Mouse (Mus musculus) ZHBTc4 (cell line): ENCODE measurements at regions not wholly inside any gene's neighbourhood (a gene's known extent, or its start where the extent isn't known, plus 50 kb on each side); places are given as distances from the start of the nearest gene placed in this dataset.

ENCODE experiments used
- DNase-seq: peaks from one replicate; pipeline ENCODE4 v3.0.0-alpha.2; 2011; ENCODE audit warnings: low read depth, low spot score

DNA sequence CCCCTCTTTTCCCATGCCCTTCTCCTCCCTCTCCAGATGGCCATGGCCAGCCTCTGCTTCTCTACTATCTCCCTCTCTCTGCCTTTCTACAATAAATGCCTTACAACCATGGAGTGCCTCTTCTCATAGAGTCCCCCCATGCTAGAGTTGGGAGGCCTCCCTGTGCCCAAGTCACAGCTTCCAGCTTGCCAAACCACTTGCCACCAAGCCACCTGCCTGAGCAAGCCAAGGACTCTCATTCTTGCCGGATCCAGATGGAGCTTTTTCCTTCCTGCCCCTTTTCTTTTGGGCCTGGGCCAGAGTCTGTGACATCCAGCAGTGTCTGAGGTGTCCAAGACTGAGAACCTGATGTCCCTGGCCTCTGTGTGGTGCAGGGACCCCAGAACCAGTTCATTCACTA is 367.4 kb upstream of the Arhgap42 start:
- no peak for DNase-seq

DNA sequence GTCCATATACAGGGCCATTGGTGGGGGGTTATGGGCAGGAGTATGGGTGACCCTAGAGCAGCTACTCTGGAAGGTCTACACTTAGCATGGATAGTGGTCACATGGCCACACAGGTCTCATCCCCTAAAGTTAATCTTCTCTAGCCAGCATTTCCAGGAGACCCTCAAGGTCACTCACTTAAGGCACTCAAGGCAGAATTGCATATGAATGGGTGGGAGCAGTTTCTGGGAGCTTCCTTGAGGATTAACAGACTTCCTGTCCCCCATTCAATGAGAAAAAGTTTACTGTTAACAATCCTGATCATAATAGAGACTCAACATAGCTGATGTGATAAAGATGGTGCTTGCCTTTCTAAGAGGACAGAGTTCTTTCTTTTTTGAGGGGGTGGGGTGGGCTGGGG is 352.4 kb upstream of the Arhgap42 start:
- peak; percentile 32 for DNase-seq

DNA sequence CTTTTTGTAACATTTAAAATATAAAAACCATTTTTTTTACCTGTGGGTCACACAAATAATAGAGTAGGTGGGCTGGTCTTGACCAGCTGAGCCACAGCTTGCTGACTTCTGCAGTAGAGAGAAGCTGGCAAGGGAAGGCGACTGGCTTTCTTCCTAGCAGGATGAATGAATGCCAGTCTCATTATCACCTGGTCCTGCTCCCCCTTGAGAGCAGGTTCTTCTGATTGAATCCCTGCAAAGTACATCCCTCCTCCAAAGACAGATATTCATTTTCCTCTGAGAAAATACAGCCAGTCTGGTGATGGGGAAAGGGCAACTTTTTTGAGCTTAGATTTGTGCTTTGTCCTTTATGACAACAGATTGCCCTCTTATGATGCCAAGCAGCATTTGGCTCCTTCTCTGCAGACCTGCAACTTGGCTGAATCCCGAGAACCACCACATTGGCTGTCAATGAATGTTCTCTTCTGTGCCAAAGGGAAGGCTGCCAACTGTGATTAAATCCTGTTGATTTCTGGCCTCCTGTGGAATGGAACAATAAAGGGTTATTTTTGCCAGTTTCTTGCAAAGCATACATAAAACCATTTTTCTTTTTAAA is 344.2 kb upstream of the Arhgap42 start:
- DNase-seq, result no peak

DNA sequence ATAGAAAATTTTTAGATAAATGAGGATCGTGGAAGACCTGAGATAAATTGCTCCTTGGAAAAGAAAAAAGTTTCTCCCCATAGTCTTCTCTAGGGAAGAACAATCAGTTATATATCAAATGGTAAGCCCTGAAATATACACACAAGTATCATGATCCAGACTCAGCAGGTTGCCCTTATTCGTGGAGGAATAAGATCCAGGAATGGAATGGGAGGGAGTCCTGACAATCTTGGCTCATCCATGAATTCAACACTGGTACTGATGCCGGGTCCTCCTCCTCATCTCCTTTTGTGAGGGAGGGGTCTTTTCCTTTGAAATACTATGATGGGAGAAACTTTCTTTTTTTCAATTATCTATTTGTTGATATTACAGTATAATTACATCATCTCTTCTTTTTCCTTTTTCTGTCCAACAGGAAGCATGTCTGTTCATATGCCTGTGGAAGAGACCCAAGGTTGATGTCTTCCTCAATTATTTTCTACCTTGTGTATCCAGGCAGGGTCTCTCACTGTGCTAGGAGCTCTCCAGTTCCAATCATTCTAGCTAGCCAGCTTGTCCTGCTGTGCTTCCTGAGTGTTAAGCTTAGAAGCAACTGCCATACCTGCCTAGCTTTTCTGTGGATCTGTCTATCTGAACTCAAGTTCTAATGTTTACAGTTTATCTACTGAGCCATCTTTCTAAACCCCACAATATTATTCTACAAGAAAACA is 343.6 kb upstream of the Arhgap42 start:
- DNase-seq, result no peak

DNA sequence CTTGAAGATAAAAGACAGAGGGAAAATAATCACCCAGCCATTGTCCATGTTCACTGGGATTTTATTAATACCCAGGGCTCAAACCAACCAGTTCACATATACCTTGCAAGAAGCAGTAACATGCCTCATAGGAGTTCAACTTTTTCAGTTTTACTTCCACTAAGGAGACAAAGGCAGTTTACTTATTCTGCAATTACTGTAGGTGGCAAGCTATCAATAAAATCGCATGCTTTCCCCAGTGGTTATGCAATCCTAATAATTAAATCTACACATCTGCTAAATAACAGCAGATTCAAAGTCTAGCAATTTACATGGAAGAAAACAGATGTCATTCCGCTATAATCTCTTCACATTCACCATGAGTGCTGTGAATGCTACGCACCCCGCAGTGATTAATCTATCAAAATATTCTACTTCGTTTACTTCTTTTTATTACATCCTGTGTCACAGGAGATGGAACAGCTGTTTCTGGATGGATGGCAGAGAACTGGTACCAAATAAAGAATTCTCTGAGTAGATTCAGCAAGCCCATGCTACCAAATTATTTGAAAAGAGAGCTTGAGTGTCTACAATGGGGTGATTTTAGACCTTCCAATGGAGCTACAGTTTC is 329.2 kb upstream of the Arhgap42 start:
- DNase-seq, result no peak

DNA sequence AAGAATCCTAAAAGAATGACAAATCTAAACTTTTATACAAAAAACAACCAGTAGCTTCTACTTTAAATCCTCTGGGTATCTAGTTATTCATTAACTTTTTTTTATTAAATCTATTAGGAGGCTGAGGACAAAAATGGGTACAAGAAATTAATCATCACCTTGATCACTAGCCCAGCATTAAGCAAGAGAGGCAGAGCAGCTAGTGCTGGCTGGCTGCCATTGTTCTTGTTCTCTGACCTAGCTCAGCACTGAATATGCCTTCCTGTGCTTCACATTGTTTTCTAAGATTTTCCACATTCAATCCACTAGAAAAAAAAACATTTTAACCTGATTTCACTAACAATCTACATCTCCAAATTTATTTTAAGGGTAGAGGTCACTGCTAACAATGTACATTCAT is 325.6 kb upstream of the Arhgap42 start:
- no peak for DNase-seq

DNA sequence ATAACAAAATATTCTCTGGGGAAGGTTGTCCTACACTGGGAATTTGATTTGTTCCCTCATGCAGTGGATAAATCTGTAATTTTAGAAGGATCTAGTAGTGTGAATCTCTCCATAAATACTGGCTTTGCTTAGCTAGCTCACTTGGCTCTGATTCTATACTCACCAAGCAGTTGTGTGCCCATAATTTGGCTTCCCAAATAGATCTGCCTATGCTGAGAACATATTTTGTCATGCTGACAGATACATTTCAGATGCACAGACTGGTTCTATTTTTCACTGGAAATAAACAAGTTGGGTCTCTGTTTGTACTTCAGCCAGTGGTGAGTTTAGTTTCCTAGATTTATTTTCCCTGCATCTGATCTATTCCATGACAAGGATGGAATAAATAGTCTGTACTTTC is 309.8 kb upstream of the Arhgap42 start:
- no peak for DNase-seq

DNA sequence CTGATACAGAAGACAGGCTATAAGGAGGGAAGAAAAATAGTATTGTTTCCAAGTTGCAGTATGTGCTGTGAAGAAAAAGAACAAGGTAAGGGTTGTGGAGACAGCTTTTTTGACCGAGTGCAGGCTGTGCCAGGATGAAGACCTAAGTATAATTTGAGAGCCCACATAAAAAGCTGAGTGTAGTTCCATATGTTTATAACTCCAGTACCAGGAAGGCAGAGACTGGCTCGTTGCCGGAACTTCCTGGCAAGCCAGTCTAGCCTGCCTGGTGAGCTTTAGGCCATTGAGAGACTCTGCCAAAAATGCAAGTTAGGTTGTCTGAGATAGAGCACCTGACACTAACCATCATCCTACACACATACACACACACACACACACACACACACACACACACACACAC is 308.7 kb upstream of the Arhgap42 start:
- DNase-seq, result no peak

DNA sequence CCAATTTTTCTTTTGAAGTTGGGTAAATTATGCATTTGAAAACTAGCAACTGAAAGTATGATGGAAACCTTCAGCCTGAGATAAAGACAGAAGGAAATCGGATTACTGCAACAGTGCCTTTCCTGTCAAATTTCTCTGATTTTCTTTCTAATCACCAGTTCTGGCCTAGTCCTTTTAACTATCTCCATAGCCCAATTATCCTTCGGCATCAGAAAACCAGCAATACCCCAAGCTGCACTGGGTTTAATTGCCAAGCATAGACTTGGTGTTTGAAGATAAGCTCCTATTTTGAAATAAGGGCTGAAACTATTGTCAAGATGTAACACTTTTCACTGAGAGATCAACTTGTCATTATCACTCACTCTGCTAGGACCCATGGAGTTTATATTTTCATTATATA is 308.2 kb upstream of the Arhgap42 start:
- DNase-seq, result no peak

DNA sequence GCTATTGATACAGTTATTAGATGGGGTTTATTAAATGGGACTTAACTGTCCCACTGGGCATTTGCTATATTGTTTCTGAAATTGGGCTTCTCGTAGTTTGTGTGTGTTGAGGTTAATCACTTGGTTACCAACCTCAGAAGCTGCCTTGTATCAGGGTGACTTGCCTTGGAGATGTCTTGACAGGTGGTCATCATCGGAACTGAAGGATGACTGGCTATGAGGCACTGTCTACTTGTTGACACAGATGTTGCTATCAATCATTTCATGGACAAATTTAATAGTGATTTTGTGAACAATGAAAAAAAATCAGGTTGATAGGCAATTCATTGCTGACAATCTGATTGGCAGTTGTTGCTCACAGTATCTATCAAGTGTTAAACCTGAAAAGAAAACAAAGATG is 261.4 kb upstream of the Arhgap42 start:
- no peak for DNase-seq

DNA sequence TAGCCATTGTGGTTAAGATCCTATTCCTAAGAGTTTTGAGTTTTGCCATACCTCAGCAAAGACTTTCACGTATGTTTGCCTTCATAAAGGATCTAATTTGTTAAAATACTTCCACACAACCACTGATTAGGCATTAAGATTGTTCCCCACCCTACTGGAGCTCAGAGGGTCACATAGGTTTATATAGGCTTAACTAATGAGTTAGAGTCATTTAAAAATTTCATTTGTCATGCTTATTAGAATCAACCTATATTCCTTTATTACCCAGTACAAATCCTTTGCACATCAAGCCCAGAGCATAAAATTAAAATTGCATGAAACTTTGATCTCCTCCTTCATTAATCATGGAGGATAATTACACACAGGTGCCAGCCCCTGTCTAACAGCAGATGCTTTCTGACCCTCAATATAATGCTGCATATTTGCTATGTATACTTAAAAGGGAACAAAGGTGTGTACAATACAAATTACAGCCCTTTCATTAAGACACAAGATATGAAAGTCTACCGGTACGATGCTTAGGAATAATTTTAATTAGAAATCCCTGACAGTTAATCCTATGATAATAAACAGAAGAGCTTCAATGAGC is 254.8 kb upstream of the Arhgap42 start:
- DNase-seq, result no peak

DNA sequence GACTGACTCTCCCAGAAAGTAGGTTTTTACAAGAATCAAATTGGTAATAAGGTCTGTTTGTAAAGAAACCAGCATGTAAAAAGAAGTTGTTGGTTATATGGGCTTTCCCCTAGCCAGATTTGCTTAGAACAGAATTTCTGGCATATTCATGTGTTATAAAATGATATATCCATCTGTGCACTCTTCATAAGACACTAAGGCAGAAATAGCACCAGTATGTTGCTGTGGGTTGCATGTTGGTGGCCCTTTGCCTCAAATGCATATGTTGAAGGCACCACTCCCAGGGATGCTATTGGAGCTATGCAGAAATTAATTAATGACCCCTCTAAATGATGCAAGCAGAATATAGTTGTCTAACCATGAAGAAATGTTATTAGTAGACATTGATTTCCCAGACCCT is 238.2 kb upstream of the Arhgap42 start:
- DNase-seq, result no peak

DNA sequence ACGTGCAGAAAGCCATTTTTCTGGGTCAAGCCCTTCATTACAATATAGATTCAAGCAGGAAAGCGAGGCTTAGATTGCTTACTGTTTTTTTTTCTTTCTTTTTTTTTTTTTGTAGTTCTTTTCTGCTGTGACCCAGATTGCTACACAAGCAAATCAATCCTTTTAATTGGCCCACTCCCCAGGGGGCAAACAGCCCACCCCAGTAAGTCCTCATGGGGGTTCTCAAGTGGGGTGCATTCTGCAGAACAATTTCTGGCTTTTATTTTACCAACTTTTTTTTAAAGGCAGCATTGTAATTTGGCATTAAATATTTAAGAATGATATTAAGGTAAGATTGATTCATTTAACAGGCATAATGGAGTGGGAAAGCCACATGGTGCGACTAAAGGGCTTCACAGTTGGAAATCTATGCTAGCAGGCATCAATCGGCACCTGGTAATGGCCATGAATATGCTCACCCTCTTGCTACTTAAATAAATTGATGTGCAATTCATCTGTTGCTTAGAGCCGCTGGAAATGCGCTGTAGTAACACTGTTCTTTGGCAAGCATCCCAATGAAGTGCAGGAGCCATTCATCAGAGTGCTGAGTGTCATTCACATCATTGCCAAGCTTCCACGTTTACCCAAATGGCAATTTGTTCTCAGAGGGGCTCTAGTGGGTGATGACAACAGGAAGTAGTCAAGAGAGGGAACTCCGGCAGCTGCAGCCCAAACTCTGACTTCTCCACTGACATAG is 236.3 kb upstream of the Arhgap42 start:
- no peak for DNase-seq

DNA sequence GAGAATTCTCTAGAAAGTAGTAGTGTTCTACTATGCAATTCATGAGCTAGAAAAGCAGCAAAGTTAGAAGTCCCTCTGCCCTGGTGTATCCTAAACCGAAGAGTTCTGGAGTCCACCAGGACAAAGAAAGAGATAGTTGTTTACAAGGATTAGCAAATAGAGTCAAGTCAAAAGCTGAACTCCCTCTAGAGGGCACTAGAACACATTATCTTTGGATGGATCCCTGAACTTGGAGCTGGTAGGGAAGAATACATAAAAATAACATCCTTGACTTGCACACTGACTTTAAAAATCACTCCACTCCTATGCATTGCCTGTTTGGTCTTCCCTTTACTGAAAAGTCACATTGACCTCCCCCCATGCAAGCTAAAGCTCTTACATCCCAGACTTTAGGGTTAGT is 205.3 kb upstream of the Arhgap42 start:
- DNase-seq, result peak; percentile 21

DNA sequence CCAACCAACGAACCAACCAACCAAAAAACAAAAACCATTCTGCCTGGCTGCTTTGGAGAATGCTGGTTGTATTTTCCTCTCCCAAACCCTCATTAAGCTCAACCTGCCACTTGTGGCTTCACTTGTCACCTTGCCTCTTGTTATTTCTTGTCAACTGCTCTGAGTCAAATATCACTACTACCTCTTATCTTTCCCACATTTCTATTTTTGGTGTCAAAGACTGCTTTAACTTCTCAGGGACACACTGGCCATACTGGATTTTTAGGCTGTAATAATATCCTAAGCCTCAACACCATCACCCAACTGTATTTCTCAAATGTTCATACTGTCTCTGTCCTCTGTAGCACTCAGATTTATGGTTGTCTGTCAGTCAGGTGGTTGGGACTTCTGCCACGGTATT is 181.4 kb upstream of the Arhgap42 start:
- DNase-seq, result no peak

DNA sequence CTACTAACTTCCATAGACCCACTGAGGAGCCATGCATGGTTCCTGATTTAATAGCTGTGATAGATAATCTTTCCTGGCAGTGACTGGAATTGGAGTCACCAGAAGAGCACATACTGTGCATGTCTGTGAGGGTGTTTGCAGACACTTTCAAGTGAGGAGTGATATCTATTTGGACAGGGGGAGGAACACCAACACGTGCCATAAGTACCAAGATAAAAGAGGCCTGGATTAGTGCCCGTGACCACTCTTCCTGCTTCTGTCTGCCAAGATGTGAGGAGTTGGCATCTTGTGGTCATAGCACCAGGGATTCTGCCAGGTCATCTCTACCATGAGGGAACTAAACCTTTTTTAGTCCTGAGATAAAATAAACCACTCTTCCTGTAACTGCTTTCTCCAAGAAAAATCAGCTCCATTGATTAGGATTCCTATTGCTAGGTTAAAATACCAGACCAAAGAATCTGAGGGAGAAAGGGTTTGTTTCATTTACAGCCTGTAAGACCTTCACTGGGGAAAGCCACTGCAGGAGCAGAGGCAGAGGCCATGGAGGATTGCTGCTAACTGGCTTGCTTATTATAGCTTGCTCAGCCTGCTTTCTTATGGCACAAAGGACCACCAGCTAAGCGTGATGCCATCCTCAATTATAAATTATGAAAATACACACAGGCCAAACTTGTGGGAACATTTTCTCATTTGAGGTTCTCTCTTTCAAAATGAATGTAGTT is 173.7 kb upstream of the Arhgap42 start:
- no peak for DNase-seq

DNA sequence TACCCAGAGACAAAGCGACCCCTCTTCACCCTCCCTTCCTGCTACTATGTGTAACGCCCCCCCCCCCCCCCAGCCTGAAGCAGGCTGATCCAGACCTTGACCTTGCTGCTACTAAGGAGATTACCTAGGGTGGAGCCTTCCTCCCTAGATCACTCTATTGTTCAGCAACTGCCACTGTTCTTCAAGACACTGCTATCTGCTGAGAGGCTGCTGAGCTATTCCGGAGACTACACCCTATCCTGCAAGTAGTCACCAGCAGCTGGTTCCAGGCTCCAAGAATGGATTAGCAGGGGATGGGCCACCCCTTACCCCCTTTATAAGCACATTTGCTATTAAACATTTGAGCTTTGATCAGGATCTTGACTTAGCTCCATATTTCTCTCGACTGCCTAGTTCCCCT is 155.3 kb upstream of the Arhgap42 start:
- peak; percentile 73 for DNase-seq

DNA sequence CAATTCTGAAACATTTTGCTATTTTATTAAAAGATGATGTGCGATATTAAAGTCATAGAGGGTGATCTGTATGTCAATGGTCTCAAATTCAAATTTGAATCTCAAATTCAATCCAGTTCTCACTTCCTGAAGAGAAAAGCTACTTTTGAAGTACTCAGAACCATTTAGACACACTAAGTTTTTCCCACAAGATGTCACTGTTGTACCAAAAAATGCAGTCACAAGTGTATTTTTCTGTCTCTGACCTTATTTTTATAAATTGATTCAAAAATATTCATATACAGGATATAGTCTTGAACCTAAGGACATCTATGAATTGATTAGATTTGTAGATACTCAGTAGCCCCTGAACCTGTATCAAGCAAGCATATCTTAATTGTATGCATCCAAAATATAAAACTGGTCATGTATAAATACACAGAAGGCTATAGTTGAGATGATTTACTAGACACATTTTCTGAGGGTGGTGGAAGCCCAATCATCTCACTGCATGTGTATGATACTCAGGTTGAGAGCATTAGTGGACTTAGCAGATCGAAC is 137.8 kb upstream of the Arhgap42 start:
- DNase-seq, result no peak

DNA sequence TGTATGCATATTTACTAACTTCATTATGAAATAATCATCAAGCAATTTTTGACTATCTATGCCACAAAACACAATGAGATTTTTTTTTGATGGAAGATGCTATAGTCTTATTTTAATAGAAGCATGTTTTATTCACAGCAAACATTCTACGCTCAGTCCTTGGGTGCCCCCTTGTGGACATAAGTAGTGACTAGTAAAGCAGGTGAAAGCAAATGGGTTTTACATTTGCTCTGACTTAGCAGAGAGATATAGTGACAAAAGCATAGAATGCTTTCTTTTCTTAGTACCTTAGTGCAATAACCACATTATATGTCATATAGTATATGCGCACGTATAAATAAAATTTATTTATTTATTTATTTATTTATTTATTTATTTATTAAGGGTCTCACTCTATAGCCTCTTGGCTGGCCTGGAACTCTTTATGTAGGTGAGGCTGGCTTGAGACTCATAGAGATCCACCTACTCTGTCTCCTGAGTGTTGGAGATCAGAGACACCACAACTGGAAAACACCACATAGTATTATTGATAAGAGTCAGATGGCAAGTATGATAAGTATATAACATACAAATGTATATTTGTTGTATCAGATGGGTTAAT is 136.5 kb upstream of the Arhgap42 start:
- DNase-seq, result peak; percentile 79

DNA sequence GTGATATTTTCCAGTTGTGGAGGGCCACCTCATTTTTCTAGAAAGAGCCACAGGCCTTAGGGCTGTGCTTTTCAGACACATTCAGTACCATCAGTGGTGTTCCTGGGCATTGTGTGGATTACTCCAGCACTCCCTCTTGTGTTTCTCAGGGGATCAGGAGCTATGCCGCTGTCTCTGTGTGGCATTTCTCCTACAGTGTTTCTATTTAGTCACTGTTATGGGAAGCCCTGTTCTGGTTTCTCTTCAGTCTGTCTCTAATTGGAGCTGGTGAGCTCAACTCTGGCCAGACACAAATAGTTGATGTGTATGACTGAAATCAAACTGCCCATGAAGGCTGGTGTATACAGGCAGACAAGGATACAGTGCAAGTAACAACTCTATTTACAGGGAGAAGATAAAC is 133.7 kb upstream of the Arhgap42 start:
- peak; percentile 52 for DNase-seq

DNA sequence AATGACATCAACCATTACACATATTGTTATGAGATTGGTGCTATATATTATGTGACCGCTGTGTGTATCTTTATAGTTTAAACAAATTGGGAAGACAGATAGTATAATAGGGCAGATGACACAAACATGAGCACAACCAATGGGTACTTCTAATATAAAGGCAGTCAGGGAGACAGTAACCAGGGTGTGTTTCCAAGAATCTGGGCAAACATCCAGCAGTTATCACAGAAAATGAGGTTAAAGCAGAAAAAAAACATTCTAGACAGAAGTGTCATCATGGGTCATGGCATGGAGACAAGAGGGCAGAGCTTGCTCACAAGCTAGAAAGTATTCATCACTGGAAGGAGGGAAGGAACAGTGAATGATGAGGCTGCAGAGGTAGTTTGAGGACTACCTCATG is 129.8 kb upstream of the Arhgap42 start:
- DNase-seq, result no peak
